Mouse (Mus musculus) E14TG2a.4 (cell line): Measurements from ENCODE around the gene Inpp5d.

Source experiments
- CTCF ChIP-seq: conservative IDR thresholded peaks from 2 replicates; pipeline ENCODE4 v1.5.1; 2014; ENCODE audit warnings: low read length
- POU5F1 ChIP-seq: IDR thresholded peaks from 2 replicates; pipeline ENCODE4 v1.6.1; 2014; ENCODE audit warnings: low read length, borderline replicate concordance

DNA sequence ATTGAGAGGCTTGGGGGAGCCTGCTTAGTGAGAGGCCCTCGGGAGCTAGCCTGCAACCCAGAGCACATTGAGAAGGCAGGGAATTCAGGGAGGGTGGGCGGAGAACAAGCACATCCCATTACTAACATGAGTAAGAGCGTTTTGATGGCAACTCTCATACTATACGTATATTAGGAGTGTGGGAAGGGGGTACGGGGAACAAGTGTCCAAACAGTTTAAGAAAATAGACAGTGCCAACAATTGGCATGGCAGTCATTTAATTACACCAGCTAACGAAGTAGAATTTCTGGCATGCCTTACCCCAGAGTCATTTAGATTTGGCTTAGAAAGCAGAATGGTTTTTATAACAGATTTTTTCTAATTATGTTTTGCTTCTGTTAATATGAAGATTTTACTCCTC lies 109.7 kb downstream of the Inpp5d start:
- no peak for TF ChIP-seq CTCF
- TF ChIP-seq POU5F1: no peak
